Mouse (Mus musculus) lung, postnatal 10 days (tissue): ENCODE measurements around the gene Pjvk.

ENCODE experiments used
- DNase-seq: peaks from one replicate; pipeline ENCODE4 v3.0.0; 2021

Pjvk gene

GRCm38 (mm10) chr2:76672134-76672745, 24.0 kb downstream of the Pjvk start:
- DNase-seq = no peak

GRCm38 (mm10) chr2:76672966-76673392, 24.7 kb downstream of the Pjvk start, which contains the start of gene Fkbp7:
TSS of gene Fkbp7 (minus strand) at chr2:76673116.
- peak; percentile 94 for DNase-seq

- peak; percentile 80 for DNase-seq
Observed at GRCm38 (mm10) chr2:76673472-76674081, 25.3 kb downstream of the Pjvk start.

- peak; percentile 92 for DNase-seq
Observed at GRCm38 (mm10) chr2:76674725-76675427, 26.6 kb downstream of the Pjvk start, which contains the start of gene Plekha3. TSS of gene Plekha3 (plus strand) at chr2:76675281.

GRCm38 (mm10) chr2:76675451-76675850, 27.2 kb downstream of the Pjvk start:
- DNase-seq = peak; percentile 24

GRCm38 (mm10) chr2:76675949-76676348, 27.7 kb downstream of the Pjvk start:
- DNase-seq = no peak

- no peak for DNase-seq
Observed at GRCm38 (mm10) chr2:76676401-76677226, 28.3 kb downstream of the Pjvk start.

- no peak for DNase-seq
Observed at GRCm38 (mm10) chr2:76682301-76682700, 34.0 kb downstream of the Pjvk start.

GRCm38 (mm10) chr2:76686986-76687385, 38.7 kb downstream of the Pjvk start:
- no peak for DNase-seq

- DNase-seq = no peak
Observed at GRCm38 (mm10) chr2:76687608-76688007, 39.3 kb downstream of the Pjvk start.

GRCm38 (mm10) chr2:76688162-76688561, 39.9 kb downstream of the Pjvk start:
- DNase-seq = no peak

GRCm38 (mm10) chr2:76690436-76691204, 42.3 kb downstream of the Pjvk start:
- DNase-seq = peak; percentile 84

- DNase-seq = no peak
Observed at GRCm38 (mm10) chr2:76693765-76694164, 45.5 kb downstream of the Pjvk start.

- DNase-seq = peak; percentile 23
Observed at GRCm38 (mm10) chr2:76695290-76695689, 47.0 kb downstream of the Pjvk start.

GRCm38 (mm10) chr2:76702188-76702587, 53.9 kb downstream of the Pjvk start:
- no peak for DNase-seq

GRCm38 (mm10) chr2:76702751-76703150, 54.5 kb downstream of the Pjvk start:
- DNase-seq = no peak

- no peak for DNase-seq
Observed at GRCm38 (mm10) chr2:76705655-76706054, 57.4 kb downstream of the Pjvk start.
